Mouse (Mus musculus) C2C12 (cell line): Measurements from ENCODE around the gene Il33.

Experiments
- MAX ChIP-seq: IDR thresholded peaks from one replicate; pipeline ENCODE4 v1.6.1; 2011; ENCODE audit warnings: mild to moderate bottlenecking, control low read depth
- MYOG ChIP-seq: IDR thresholded peaks from one replicate; pipeline ENCODE4 v1.6.1; 2011; ENCODE audit not compliant: control insufficient read depth, insufficient read length; ENCODE audit errors: extremely low read depth

- no peak for TF ChIP-seq MAX
- TF ChIP-seq MYOG = no peak
Measured at GRCm38 (mm10) chr19:29944426-29944825, 19.5 kb downstream of the Il33 start.
